Mouse (Mus musculus) kidney, embryonic 14.5 days (tissue): Measurements from ENCODE around the gene Uap1. TPM values are rescaled to one million over a fixed set of nuclear protein-coding genes. Genes with fewer than 3 reads are reported as not detected.
A peak's percentile ranks its signal among the peaks of the same experiment; 100 is the strongest.

Experiments
- ATAC-seq: fragments of 200-750 bp; cut with Nextera tagmentation; 2 replicates; pipeline ENCODE4 v1.8.0; 2017; ENCODE audit warnings: moderate number of reproducible peaks, mild to moderate bottlenecking, moderate TSS enrichment, moderate library complexity; ENCODE audit not compliant: low FRiP score, low TSS enrichment
- H3K27ac ChIP-seq: fragments of 300-500 bp; sonication (generic); 2 replicates; pipeline ENCODE4 v1.5.1; 2014; ENCODE audit warnings: low read depth, mild to moderate bottlenecking, low read length, moderate library complexity, mixed read lengths
- H3K27me3 ChIP-seq: fragments of 300-500 bp; sonication (generic); 2 replicates; pipeline ENCODE4 v1.6.1; 2014; ENCODE audit warnings: mild to moderate bottlenecking, low read length; ENCODE audit not compliant: control insufficient read depth, insufficient read depth
- H3K36me3 ChIP-seq: fragments of 300-500 bp; sonication (generic); 2 replicates; pipeline ENCODE4 v1.6.1; 2014; ENCODE audit warnings: low read length, mixed read lengths; ENCODE audit not compliant: control insufficient read depth, insufficient read depth
- H3K4me1 ChIP-seq: fragments of 300-500 bp; sonication (generic); 2 replicates; pipeline ENCODE4 v1.6.1; 2014; ENCODE audit warnings: low read length, mixed read lengths; ENCODE audit not compliant: control insufficient read depth, insufficient read depth
- H3K4me2 ChIP-seq: fragments of 300-500 bp; sonication (generic); replicated peaks from 2 replicates; pipeline ENCODE4 v1.6.1; 2014; ENCODE audit warnings: low read depth, mild to moderate bottlenecking, low read length
- H3K4me3 ChIP-seq: fragments of 300-500 bp; sonication (generic); 2 replicates; pipeline ENCODE4 v1.5.1; 2014; ENCODE audit warnings: mild to moderate bottlenecking, low read length
- H3K9ac ChIP-seq: fragments of 300-500 bp; sonication (generic); 2 replicates; pipeline ENCODE4 v1.6.1; 2014; ENCODE audit warnings: low read depth, mild to moderate bottlenecking, low read length, moderate library complexity
- H3K9me3 ChIP-seq: fragments of 300-500 bp; sonication (generic); 2 replicates; pipeline ENCODE4 v1.6.1; 2016; ENCODE audit warnings: low read length; ENCODE audit not compliant: control insufficient read depth
- WGBS: fragments of 180-500 bp; shearing (Covaris S2); extraction: QIAGEN DNeasy Blood & Tissue Kit; methylation state at CpG from one replicate; pipeline ENCODE4 v1.1.7; 2014; 5-methylcytosine and 5-hydroxymethylcytosine counted together
- polyA plus RNA-seq: library from polyadenylated mRNA; unstranded; fragments of >200 nt; fragmentation: Nextera tagmentation; extraction: Ambion mirVana; gene quantifications from 2 replicates; pipeline ENCODE4 v1.2.1, GENCODE M21; 2014

Gene Uap1
- polyA plus RNA-seq, 1 experiment from 2014 or later, result 51.0 TPM

DNA sequence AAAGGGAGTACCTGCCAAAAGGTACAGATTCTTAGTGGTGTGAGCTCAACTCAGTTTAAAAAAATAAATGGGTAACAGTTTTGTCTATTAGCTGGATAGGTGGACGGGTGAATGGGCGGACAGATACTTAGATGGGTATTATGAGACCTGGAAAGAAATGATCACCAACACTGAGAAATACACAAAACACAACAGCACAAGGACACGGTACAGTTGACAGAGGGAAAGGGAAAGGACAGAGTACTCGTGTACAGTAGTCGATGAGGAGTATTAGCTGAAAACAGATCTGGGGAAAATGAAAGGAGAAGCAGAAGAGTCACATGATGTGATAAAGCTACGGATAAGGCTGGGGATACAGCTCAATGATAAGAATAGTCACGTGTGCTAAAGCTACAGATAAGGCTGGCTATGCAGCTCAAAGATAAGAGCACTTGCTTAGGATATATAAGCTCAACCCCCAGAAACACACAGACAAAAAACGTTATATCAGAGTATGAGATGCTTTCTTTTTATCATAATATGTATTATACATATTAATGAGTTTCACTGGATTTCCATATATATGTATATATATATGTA lies 2.0 kb upstream of the Uap1 start:
- no peaks in the 10 kb centered on the region for H3K36me3 ChIP-seq
- no peak overlapping the region for H3K9ac ChIP-seq
- H3K27ac ChIP-seq, result no peak overlapping the region
- ATAC-seq, result no peak
- 91% methylated on average over 8 of the region's 8 CpGs for WGBS
- peaks cover 11% of the 10 kb centered on the region; the same call in 1 of the 2 replicates for H3K4me1 ChIP-seq
- H3K4me2 ChIP-seq, result no peak overlapping the region
- H3K9me3 ChIP-seq, result no peaks in the 10 kb centered on the region
- H3K4me3 ChIP-seq, result no peak overlapping the region
- H3K27me3 ChIP-seq, result no peaks in the 10 kb centered on the region

DNA sequence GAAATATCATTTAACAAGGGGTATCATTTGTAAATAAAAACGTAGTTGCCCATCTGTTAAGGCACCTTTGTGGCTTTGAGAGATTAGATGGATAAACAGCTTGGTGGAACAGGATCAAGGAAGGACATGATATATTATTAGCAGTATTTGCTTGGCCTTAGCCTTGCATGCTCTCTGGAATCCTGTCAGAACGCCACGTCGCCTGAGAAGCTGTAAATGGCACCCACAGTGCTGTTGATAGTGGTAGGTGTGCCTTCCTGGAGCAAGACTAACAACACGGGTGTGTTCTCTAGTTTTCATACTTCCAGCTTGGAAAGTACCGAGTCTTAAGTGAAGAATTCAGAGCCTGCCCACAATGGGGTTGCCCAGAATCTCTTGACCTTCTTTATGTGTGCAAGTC lies 1.1 kb upstream of the Uap1 start:
- Histone ChIP-seq H3K27ac (no peak overlapping the region), H3K36me3 (no peaks in the 10 kb centered on the region), H3K27me3 (no peaks in the 10 kb centered on the region), H3K4me1 (peaks cover 11% of the 10 kb centered on the region; the same call in 1 of the 2 replicates), H3K4me3 (no peak overlapping the region), H3K9me3 (no peaks in the 10 kb centered on the region), H3K4me2 (no peak overlapping the region; the same call in none of the 2 replicates), H3K9ac (no peak overlapping the region)
- no peak for ATAC-seq
- WGBS, result 45% methylated on average over 6 of the region's 6 CpGs

DNA sequence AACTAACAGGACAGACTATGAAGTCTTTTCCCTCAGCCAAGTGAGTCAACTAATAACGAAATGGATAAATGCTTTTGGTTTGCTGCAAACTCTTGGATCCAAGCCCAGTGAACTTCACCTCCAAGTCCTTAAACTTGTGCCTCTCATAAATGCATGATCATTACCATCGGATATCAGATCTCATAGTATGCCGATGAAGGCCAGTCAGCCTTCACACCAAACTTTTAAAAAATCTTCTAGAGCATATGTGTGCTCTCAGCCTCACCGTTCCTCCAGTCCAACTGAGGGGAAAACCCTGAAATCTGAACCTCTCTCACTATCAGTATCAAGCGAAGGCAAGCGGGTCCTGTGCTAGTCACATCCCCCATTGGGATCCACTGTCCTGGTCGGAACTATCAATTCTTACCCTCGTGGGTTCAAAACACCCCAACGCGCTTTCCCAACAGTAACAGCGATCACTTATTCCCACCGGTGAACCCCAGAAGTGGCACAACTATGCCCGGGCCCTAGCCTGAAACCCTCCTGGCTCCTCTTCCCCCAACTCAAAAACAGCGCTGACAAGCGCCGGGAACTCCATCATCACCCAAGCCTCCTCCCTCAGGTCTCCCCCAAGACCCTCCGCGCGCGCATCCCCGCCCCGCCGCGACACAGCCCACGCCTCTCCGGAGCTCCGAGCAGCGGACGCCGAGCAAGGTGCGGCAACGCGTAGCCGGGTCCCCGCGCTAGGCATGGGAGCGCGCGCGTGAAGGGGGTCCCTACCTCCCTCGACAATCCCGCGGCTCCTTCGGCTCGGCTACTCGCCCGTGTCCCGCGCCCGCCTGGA lies 555 bp downstream of the Uap1 start:
- Histone ChIP-seq H3K4me1 (peaks cover 11% of the 10 kb centered on the region; the same call in 1 of the 2 replicates), H3K36me3 (no peaks in the 10 kb centered on the region), H3K27ac (peak overlapping the region; percentile 77; the same call in 1 of the 2 replicates), H3K4me3 (peak overlapping the region; percentile 86), H3K27me3 (no peaks in the 10 kb centered on the region), H3K9me3 (no peaks in the 10 kb centered on the region), H3K4me2 (peak overlapping the region; percentile 79), H3K9ac (peak overlapping the region; percentile 85)
- under 1% methylated on average over 50 of the region's 50 CpGs for WGBS
- no peak; the same call in 1 of the 2 replicates for ATAC-seq

DNA sequence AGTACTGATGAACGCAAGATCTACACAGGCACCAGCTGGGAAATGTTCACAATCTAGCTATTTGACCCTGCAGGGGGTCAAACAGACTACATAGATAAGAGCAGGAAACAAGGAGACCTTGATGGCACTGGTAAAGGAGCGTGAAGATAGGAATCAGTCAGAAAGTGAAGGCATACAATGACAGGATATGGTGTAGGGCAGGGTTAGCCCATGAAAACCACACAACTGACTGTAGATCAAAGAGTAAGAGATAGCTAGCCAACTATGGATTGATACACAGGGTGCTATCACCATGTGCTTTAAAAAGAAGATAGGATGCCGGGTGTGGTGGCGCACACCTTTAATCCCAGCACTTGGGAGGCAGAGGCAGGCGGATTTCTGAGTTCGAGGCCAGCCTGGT lies 7.0 kb downstream of the Uap1 start:
- Histone ChIP-seq H3K27ac (no peak overlapping the region), H3K36me3 (peaks cover 23% of the 10 kb centered on the region), H3K9ac (no peak overlapping the region), H3K27me3 (no peaks in the 10 kb centered on the region), H3K4me1 (no peaks in the 10 kb centered on the region), H3K4me3 (no peak overlapping the region), H3K9me3 (no peaks in the 10 kb centered on the region), H3K4me2 (no peak overlapping the region)
- ATAC-seq, result no peak
- WGBS, result 88% methylated on average over 5 of the region's 6 CpGs

DNA sequence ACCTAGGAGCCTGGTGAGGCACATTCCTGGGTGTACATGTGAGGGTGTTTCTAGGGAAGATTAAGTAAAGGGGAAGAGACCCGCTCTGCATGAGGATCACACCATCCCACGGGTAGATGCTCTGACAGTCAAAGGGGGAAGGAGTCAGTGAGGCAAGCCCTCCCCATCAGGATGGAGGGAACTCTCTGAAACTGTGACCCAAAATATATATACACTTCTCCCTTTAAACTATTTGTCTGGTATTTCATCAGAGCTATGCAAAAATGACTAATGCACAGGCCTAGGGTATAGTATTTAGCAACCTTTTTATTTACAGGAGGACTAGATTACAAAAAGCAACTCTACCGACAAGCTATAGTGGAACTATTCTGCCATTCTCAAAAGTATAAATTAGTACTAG lies 9.8 kb downstream of the Uap1 start:
- Histone ChIP-seq H3K4me3 (no peak overlapping the region), H3K4me1 (no peaks in the 10 kb centered on the region), H3K4me2 (no peak overlapping the region), H3K36me3 (peaks cover 41% of the 10 kb centered on the region), H3K9me3 (no peaks in the 10 kb centered on the region), H3K27ac (no peak overlapping the region), H3K27me3 (no peaks in the 10 kb centered on the region), H3K9ac (no peak overlapping the region)
- ATAC-seq, result no peak
- WGBS, result 83% methylated on average over 3 of the region's 3 CpGs

DNA sequence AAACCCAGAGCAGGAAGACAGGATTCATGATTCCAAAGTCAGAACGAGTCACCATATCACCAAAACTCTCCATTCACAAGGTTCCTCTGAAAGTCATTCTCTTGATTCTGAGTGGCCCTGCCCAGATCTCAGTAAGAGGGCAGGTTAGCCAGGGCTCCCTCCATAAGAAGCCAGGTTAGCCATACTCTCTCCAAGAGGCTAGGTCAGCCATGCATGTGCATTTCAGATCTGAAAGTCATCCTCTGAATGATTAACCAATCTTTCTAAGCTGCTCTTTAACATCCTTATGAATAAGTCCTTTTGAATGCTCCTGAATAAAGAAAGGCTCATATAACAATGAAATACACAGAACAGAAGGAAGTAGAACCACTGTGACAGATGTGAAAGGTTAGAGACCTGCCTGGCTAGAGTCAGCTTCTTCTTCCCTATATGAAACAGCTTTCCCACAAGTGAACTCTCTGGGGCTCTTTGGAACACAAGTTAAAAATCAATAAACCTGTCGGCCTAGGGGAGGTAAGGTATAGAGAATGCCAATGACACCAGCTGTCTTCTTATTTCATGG lies 10.6 kb downstream of the Uap1 start:
- H3K9me3 ChIP-seq, result no peaks in the 10 kb centered on the region
- H3K27me3 ChIP-seq, result no peaks in the 10 kb centered on the region
- H3K4me3 ChIP-seq, result no peak overlapping the region
- 75% methylated on average over 2 of the region's 2 CpGs for WGBS
- ATAC-seq, result no peak
- H3K9ac ChIP-seq, result no peak overlapping the region
- H3K4me2 ChIP-seq, result no peak overlapping the region
- H3K36me3 ChIP-seq, result peaks cover 41% of the 10 kb centered on the region
- H3K27ac ChIP-seq, result no peak overlapping the region
- no peaks in the 10 kb centered on the region for H3K4me1 ChIP-seq

DNA sequence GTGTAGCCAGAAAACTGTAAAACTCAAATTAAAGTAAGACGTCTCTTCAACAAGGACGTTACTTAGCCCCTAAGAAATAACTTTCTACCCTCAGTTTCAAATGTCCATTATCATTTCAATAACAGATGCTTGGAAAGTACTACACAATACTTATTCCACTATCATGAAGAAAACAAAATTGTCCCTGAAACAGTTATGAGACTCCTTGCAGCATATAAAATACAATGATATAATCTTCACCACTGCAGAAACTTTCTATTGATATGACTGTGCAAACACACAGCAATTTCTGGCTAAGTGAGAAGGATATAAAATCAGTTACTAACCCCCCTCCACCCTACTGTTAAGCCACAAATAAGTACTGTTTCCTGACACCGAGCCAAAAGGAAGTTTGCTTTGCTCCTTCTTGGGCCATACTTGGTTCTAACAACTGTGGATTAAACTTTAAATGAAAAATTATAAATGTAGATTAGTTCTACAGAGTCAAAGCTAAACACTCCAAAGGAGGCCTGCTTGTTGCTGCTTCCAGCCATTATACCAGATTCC lies 11.3 kb downstream of the Uap1 start:
- no peaks in the 10 kb centered on the region for H3K4me1 ChIP-seq
- H3K4me3 ChIP-seq, result no peak overlapping the region
- peaks cover 41% of the 10 kb centered on the region for H3K36me3 ChIP-seq
- H3K4me2 ChIP-seq, result no peak overlapping the region
- WGBS, result 87% methylated on average over 3 of the region's 3 CpGs
- H3K9ac ChIP-seq, result no peak overlapping the region
- ATAC-seq, result no peak
- no peaks in the 10 kb centered on the region for H3K9me3 ChIP-seq
- no peak overlapping the region for H3K27ac ChIP-seq
- H3K27me3 ChIP-seq, result no peaks in the 10 kb centered on the region

DNA sequence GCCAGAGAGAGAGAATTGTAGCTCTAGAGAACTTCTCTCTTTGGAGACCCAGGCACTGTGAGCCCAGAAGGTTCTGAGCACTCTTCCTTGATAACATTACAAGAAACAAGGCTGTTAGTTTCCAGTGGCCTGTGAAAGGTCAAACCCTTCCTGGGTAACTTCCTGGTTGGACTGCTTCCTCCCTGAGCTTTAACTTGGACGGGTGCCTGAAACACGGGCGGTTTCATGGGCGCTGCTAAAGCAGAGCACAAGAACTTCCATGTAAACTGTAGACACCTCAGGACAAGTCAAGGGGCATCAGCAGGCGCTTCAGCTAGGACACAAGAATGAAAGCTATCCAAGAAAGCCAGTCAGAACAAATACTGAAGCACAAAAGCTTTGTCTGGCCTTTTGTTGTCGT lies 12.9 kb downstream of the Uap1 start:
- no peak overlapping the region for H3K4me2 ChIP-seq
- no peaks in the 10 kb centered on the region for H3K9me3 ChIP-seq
- 78% methylated on average over 6 of the region's 6 CpGs for WGBS
- H3K4me1 ChIP-seq, result no peaks in the 10 kb centered on the region
- H3K9ac ChIP-seq, result no peak overlapping the region
- no peak for ATAC-seq
- H3K36me3 ChIP-seq, result peaks cover 48% of the 10 kb centered on the region
- H3K4me3 ChIP-seq, result no peak overlapping the region
- no peak overlapping the region for H3K27ac ChIP-seq
- H3K27me3 ChIP-seq, result no peaks in the 10 kb centered on the region
